Mouse (Mus musculus): Measurements from ENCODE around the gene Efcab5. TPM values are rescaled to one million over a fixed set of nuclear protein-coding genes. Genes with fewer than 3 reads are reported as not detected.
"Not testable (repeated sequence)": the region's sequence is repeated elsewhere in the genome, so short reads cannot be mapped to it uniquely, and the experiment has no call there.

The Efcab5 gene
- total and polyA plus RNA-seq, 2 experiments from 2014 or later, result 0.51 to 0.78 TPM

GRCm38 (mm10) chr11:77150806-77151205, 38.0 kb downstream of the Efcab5 start:
- no peaks in the 10 kb centered on the region for H3K27me3 ChIP-seq (ENCODE audit: insufficient read depth, low read length)
- no peak for DNase-seq (ENCODE audit: low spot score)
- no peak for TF ChIP-seq CTCF (IDR thresholded peaks at IDR 0.05; ENCODE audit: low read depth)
- no peak overlapping the region for H3K4me3 ChIP-seq (ENCODE audit: low read length)
- no peak overlapping the region for H3K27ac ChIP-seq
- 81% methylated on average over 6 of the region's 6 CpGs for WGBS
- H3K4me1 ChIP-seq (ENCODE audit: insufficient read depth, low read length), result no peaks in the 10 kb centered on the region
- no peak for ATAC-seq
- no peaks in the 10 kb centered on the region for H3K36me3 ChIP-seq (ENCODE audit: insufficient read depth, low read length)
- no peak overlapping the region for H3K4me2 ChIP-seq (ENCODE audit: low read depth, low read length)
- H3K9me3 ChIP-seq (ENCODE audit: low read length), result no peaks in the 10 kb centered on the region
- H3K9ac ChIP-seq (replicated peaks; ENCODE audit: low read length), result no peak overlapping the region

- not testable (repeated sequence) for H3K9me3 ChIP-seq (ENCODE audit: low read length); H3K9ac ChIP-seq (replicated peaks; ENCODE audit: low read length); H3K27me3 ChIP-seq (ENCODE audit: insufficient read depth, low read length); H3K27ac ChIP-seq; H3K4me1 ChIP-seq (ENCODE audit: insufficient read depth, low read length); H3K4me3 ChIP-seq (ENCODE audit: low read length); ATAC-seq; H3K36me3 ChIP-seq (ENCODE audit: insufficient read depth, low read length); H3K4me2 ChIP-seq (ENCODE audit: low read depth, low read length); DNase-seq (ENCODE audit: low spot score)
- 86% methylated on average over 21 of the region's 22 CpGs for WGBS
These were observed 38.8 kb downstream of the Efcab5 start for GRCm38 (mm10) chr11:77149783-77150630.

GRCm38 (mm10) chr11:77148774-77149173, 40.0 kb downstream of the Efcab5 start:
- WGBS, result 83% methylated on average over 2 of the region's 2 CpGs
- ATAC-seq, result no peak
- no peak overlapping the region for H3K4me2 ChIP-seq (ENCODE audit: low read depth, low read length)
- no peak overlapping the region for H3K4me3 ChIP-seq (ENCODE audit: low read length)
- no peaks in the 10 kb centered on the region for H3K27me3 ChIP-seq (ENCODE audit: insufficient read depth, low read length)
- no peaks in the 10 kb centered on the region for H3K9me3 ChIP-seq (ENCODE audit: low read length)
- no peaks in the 10 kb centered on the region for H3K4me1 ChIP-seq (ENCODE audit: insufficient read depth, low read length)
- DNase-seq (ENCODE audit: low spot score), result no peak
- no peaks in the 10 kb centered on the region for H3K36me3 ChIP-seq (ENCODE audit: insufficient read depth, low read length)
- no peak overlapping the region for H3K27ac ChIP-seq
- no peak for TF ChIP-seq CTCF (IDR thresholded peaks at IDR 0.05; ENCODE audit: low read depth)
- no peak overlapping the region for H3K9ac ChIP-seq (replicated peaks; ENCODE audit: low read length)

GRCm38 (mm10) chr11:77147753-77148152, 41.0 kb downstream of the Efcab5 start:
- H3K4me2 ChIP-seq (ENCODE audit: low read depth, low read length), result no peak overlapping the region
- H3K9me3 ChIP-seq (ENCODE audit: low read length), result no peaks in the 10 kb centered on the region
- no peaks in the 10 kb centered on the region for H3K4me1 ChIP-seq (ENCODE audit: insufficient read depth, low read length)
- no peak overlapping the region for H3K9ac ChIP-seq (replicated peaks; ENCODE audit: low read length)
- no peaks in the 10 kb centered on the region for H3K27me3 ChIP-seq (ENCODE audit: insufficient read depth, low read length)
- ATAC-seq, result no peak
- 91% methylated on average over 3 of the region's 3 CpGs for WGBS
- no peaks in the 10 kb centered on the region for H3K36me3 ChIP-seq (ENCODE audit: insufficient read depth, low read length)
- TF ChIP-seq CTCF (IDR thresholded peaks at IDR 0.05; ENCODE audit: low read depth), result no peak
- H3K27ac ChIP-seq, result no peak overlapping the region
- DNase-seq (ENCODE audit: low spot score), result no peak
- H3K4me3 ChIP-seq (ENCODE audit: low read length), result no peak overlapping the region

GRCm38 (mm10) chr11:77145423-77145822, 43.3 kb downstream of the Efcab5 start:
- H3K4me3 ChIP-seq (ENCODE audit: low read length), result no peak overlapping the region
- H3K9me3 ChIP-seq (ENCODE audit: low read length), result no peaks in the 10 kb centered on the region
- ATAC-seq, result no peak
- no peaks in the 10 kb centered on the region for H3K27me3 ChIP-seq (ENCODE audit: insufficient read depth, low read length)
- no peak overlapping the region for H3K4me2 ChIP-seq (ENCODE audit: low read depth, low read length)
- H3K27ac ChIP-seq, result no peak overlapping the region
- no peaks in the 10 kb centered on the region for H3K4me1 ChIP-seq (ENCODE audit: insufficient read depth, low read length)
- 80% methylated on average over 4 of the region's 4 CpGs for WGBS
- H3K36me3 ChIP-seq (ENCODE audit: insufficient read depth, low read length), result no peaks in the 10 kb centered on the region
- no peak for TF ChIP-seq CTCF (IDR thresholded peaks at IDR 0.05; ENCODE audit: low read depth)
- no peak for DNase-seq (ENCODE audit: low spot score)
- no peak overlapping the region for H3K9ac ChIP-seq (replicated peaks; ENCODE audit: low read length)

GRCm38 (mm10) chr11:77141938-77142337, 46.8 kb downstream of the Efcab5 start:
- Histone ChIP-seq H3K4me3 (ENCODE audit: low read length) (no peak overlapping the region), H3K4me2 (ENCODE audit: low read depth, low read length) (no peak overlapping the region), H3K4me1 (ENCODE audit: insufficient read depth, low read length) (no peaks in the 10 kb centered on the region), H3K9ac (replicated peaks; ENCODE audit: low read length) (no peak overlapping the region), H3K27me3 (ENCODE audit: insufficient read depth, low read length) (no peaks in the 10 kb centered on the region), H3K27ac (no peak overlapping the region), H3K9me3 (ENCODE audit: low read length) (no peaks in the 10 kb centered on the region), H3K36me3 (ENCODE audit: insufficient read depth, low read length) (no peaks in the 10 kb centered on the region)
- DNase-seq (ENCODE audit: low spot score) (no peak), ATAC-seq (no peak)
- TF ChIP-seq CTCF (IDR thresholded peaks at IDR 0.05; ENCODE audit: low read depth), result no peak
- WGBS, result 70% methylated on average over 6 of the region's 6 CpGs

GRCm38 (mm10) chr11:77139976-77140375, 48.8 kb downstream of the Efcab5 start:
- Histone ChIP-seq H3K4me1 (ENCODE audit: insufficient read depth, low read length) (no peaks in the 10 kb centered on the region), H3K9ac (replicated peaks; ENCODE audit: low read length) (no peak overlapping the region), H3K36me3 (ENCODE audit: insufficient read depth, low read length) (no peaks in the 10 kb centered on the region), H3K9me3 (ENCODE audit: low read length) (no peaks in the 10 kb centered on the region), H3K27me3 (ENCODE audit: insufficient read depth, low read length) (no peaks in the 10 kb centered on the region), H3K27ac (no peak overlapping the region), H3K4me3 (ENCODE audit: low read length) (no peak overlapping the region), H3K4me2 (ENCODE audit: low read depth, low read length) (no peak overlapping the region)
- 89% methylated on average over 6 of the region's 6 CpGs for WGBS
- TF ChIP-seq CTCF (IDR thresholded peaks at IDR 0.05; ENCODE audit: low read depth), result no peak
- no peak for DNase-seq (ENCODE audit: low spot score)
- ATAC-seq, result no peak
